Mouse (Mus musculus): ENCODE data around the gene Cbr2.

The Cbr2 gene

GRCm38 (mm10) chr11:120730331-120730870 lies 1.5 kb downstream of the Cbr2 start:
- DNase-seq, result no peak

GRCm38 (mm10) chr11:120729432-120730050 lies 2.4 kb downstream of the Cbr2 start:
- peak; percentile 19 for DNase-seq

- no peak for DNase-seq
Measured at GRCm38 (mm10) chr11:120728530-120729240, 3.2 kb downstream of the Cbr2 start.

- DNase-seq, result peak; percentile 12
Measured at GRCm38 (mm10) chr11:120727564-120727963, 4.3 kb downstream of the Cbr2 start.

GRCm38 (mm10) chr11:120727169-120727527 lies 4.8 kb downstream of the Cbr2 start, which contains the start of gene Dcxr:
Gene Dcxr, minus strand, starts transcription at chr11:120727281.
- peak; percentile 91 for DNase-seq

- DNase-seq, result peak; percentile 14
Measured at GRCm38 (mm10) chr11:120726243-120727168, 5.4 kb downstream of the Cbr2 start.

GRCm38 (mm10) chr11:120723509-120723908 lies 8.4 kb downstream of the Cbr2 start:
- no peak for DNase-seq

- no peak for DNase-seq
Measured at GRCm38 (mm10) chr11:120722761-120723382, 9.0 kb downstream of the Cbr2 start.

- DNase-seq, result no peak
Measured at GRCm38 (mm10) chr11:120722067-120722630, 9.8 kb downstream of the Cbr2 start.

- no peak for DNase-seq
Measured at GRCm38 (mm10) chr11:120721124-120722066, 10.5 kb downstream of the Cbr2 start, which contains the start of gene Rac3. Gene Rac3, plus strand, starts transcription at chr11:120721470.

- DNase-seq, result peak; percentile 94
Measured at GRCm38 (mm10) chr11:120720450-120720849, 11.5 kb downstream of the Cbr2 start.

GRCm38 (mm10) chr11:120719841-120720376 lies 12.0 kb downstream of the Cbr2 start:
- DNase-seq, result no peak

- no peak for DNase-seq
Measured at GRCm38 (mm10) chr11:120719242-120719641, 12.7 kb downstream of the Cbr2 start.

- DNase-seq, result no peak
Measured at GRCm38 (mm10) chr11:120715131-120715530, 16.8 kb downstream of the Cbr2 start.

- no peak for DNase-seq
Measured at GRCm38 (mm10) chr11:120714546-120714945, 17.4 kb downstream of the Cbr2 start.

- DNase-seq, result peak; percentile 98
Measured at GRCm38 (mm10) chr11:120713580-120714518, 18.1 kb downstream of the Cbr2 start, which contains the start of the genes Cenpx and Lrrc45. Gene Cenpx, minus strand, starts transcription at chr11:120713738. Gene Lrrc45, plus strand, starts transcription at chr11:120713925.

GRCm38 (mm10) chr11:120712771-120713568 lies 18.9 kb downstream of the Cbr2 start:
- DNase-seq, result peak; percentile 73

- DNase-seq, result no peak
Measured at GRCm38 (mm10) chr11:120711980-120712604, 19.8 kb downstream of the Cbr2 start.
